Mouse (Mus musculus) hindbrain, embryonic 14.5 days (tissue): ENCODE measurements around the gene Ubqln2. TPM values are rescaled to one million over a fixed set of nuclear protein-coding genes. Genes with fewer than 3 reads are reported as not detected.

Experiments used
- ATAC-seq: fragments of 200-750 bp; cut with Nextera tagmentation; 2 replicates; pipeline ENCODE4 v1.8.0; 2017; ENCODE audit warnings: moderate number of reproducible peaks, mild to moderate bottlenecking, moderate TSS enrichment, moderate library complexity; ENCODE audit not compliant: low FRiP score
- DNase-seq: peaks from one replicate; pipeline ENCODE4 v3.0.0-alpha.2; 2015; ENCODE audit warnings: low spot score
- H3K27ac ChIP-seq: fragments of 300-500 bp; sonication (generic); 2 replicates; pipeline ENCODE4 v1.5.1; 2014; ENCODE audit warnings: mild to moderate bottlenecking, moderate library complexity
- H3K27me3 ChIP-seq: fragments of 300-500 bp; sonication (generic); 2 replicates; pipeline ENCODE4 v1.6.1; 2014; ENCODE audit warnings: mild to moderate bottlenecking, low read length, mixed read lengths; ENCODE audit not compliant: control insufficient read depth, insufficient read depth
- H3K36me3 ChIP-seq: fragments of 300-500 bp; sonication (generic); replicated peaks from 2 replicates; pipeline ENCODE4 v1.6.1; 2014; ENCODE audit not compliant: control insufficient read depth, insufficient read depth
- H3K4me1 ChIP-seq: fragments of 300-500 bp; sonication (generic); replicated peaks from 2 replicates; pipeline ENCODE4 v1.6.1; 2014; ENCODE audit warnings: antibody characterized with exemption, low read length, mixed read lengths; ENCODE audit not compliant: control insufficient read depth, insufficient read depth
- H3K4me2 ChIP-seq: fragments of 300-500 bp; sonication (generic); replicated peaks from 2 replicates; pipeline ENCODE4 v1.6.1; 2014; ENCODE audit warnings: mild to moderate bottlenecking, moderate library complexity
- H3K4me3 ChIP-seq: fragments of 300-500 bp; sonication (generic); replicated peaks from 2 replicates; pipeline ENCODE4 v1.5.1; 2014; ENCODE audit warnings: mild to moderate bottlenecking, low read length
- H3K9ac ChIP-seq: fragments of 300-500 bp; sonication (generic); 2 replicates; pipeline ENCODE4 v1.6.1; 2014
- H3K9me3 ChIP-seq: fragments of 300-500 bp; sonication (generic); 2 replicates; pipeline ENCODE4 v1.6.1; 2016; ENCODE audit warnings: low read length; ENCODE audit not compliant: control insufficient read depth
- WGBS: fragments of 180-500 bp; shearing (Covaris S2); extraction: QIAGEN DNeasy Blood & Tissue Kit; methylation state at CpG from one replicate; pipeline ENCODE4 v1.1.7; 2014; 5-methylcytosine and 5-hydroxymethylcytosine counted together
- polyA plus RNA-seq: library from polyadenylated mRNA; unstranded; fragments of >200 nt; fragmentation: Nextera tagmentation; extraction: Ambion mirVana; gene quantifications from 2 replicates; pipeline ENCODE4 v1.2.1, GENCODE M21; 2014

Ubqln2 gene
- polyA plus RNA-seq, 1 experiment from 2014 or later, result 67.3 TPM

- DNase-seq, result no peak
- Histone ChIP-seq H3K4me3 (no peak overlapping the region), H3K4me2 (no peak overlapping the region), H3K9ac (no peak overlapping the region), H3K36me3 (no peaks in the 10 kb centered on the region), H3K9me3 (no peaks in the 10 kb centered on the region), H3K27me3 (no peaks in the 10 kb centered on the region), H3K27ac (no peak overlapping the region), H3K4me1 (no peaks in the 10 kb centered on the region)
- ATAC-seq, result no peak
- WGBS, result 89% methylated on average over 5 of the region's 5 CpGs
Measured at GRCm38 (mm10) chrX:153515491-153515890, 17.5 kb downstream of the Ubqln2 start.

GRCm38 (mm10) chrX:153528399-153528798 lies 30.4 kb downstream of the Ubqln2 start:
- ATAC-seq (peak; percentile 24; the same call in 1 of the 2 replicates), DNase-seq (peak; percentile 60)
- no peaks in the 10 kb centered on the region for H3K9me3 ChIP-seq
- H3K4me2 ChIP-seq, result no peak overlapping the region
- WGBS, result 17% methylated on average over 2 of the region's 2 CpGs
- no peaks in the 10 kb centered on the region for H3K27me3 ChIP-seq
- no peaks in the 10 kb centered on the region for H3K4me1 ChIP-seq
- H3K4me3 ChIP-seq, result no peak overlapping the region
- H3K27ac ChIP-seq, result no peak overlapping the region
- no peaks in the 10 kb centered on the region for H3K36me3 ChIP-seq
- H3K9ac ChIP-seq, result no peak overlapping the region

Other genes with a start within 250 kb of the Ubqln2 start
- gene Cypt3, start 60.4 kb downstream of the Ubqln2 start, polyA plus RNA-seq, result not detected in 2 replicates
- gene Kctd12b, start 198.2 kb downstream of the Ubqln2 start, polyA plus RNA-seq, result 3.7 and 4.3 TPM in 2 replicates
- gene Nbdy, start 225.4 kb downstream of the Ubqln2 start, polyA plus RNA-seq, result 152 and 171 TPM in 2 replicates